20 mouse cellular contexts compared by ENCODE assay signal in the genomic region with DNA sequence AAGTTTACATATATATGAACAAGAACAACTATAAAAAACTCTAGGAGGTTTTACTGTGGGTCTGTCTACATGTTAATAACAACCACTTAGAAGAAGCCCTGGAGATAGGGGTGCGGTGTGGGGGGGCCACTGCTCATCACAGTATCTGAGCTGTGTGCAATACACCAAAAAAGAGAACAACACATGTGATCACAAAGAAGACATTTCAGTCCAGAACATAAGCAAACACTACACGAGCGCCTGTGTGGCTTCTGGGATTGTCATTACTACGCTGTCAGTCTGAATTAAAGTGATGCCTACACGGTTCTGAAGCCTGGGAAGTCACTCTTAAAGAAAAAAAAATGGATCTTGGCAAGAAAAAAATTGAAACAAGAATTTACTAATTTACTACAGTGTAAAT.
DNase-seq lines count a peak whose midpoint lies in the region; ATAC-seq and TF ChIP-seq lines count a peak whose summit lies in the region.
"Had no signal": no experiment of that assay in that cellular context is flagged by ENCODE, and none has a peak within 500 bp of the region (broad histone marks: within the 10 kb centered on the region; RNA-seq: fewer than 3 reads in every experiment).

No protein-coding gene starts in this region.

- no peaks in the 10 kb centered on the region for H3K4me1 ChIP-seq in hindbrain, postnatal 0 days (ENCODE audit: insufficient read depth, low read length)
- no peaks in the 10 kb centered on the region for H3K4me1 ChIP-seq in hindbrain, embryonic 12.5 days
- no peaks in the 10 kb centered on the region for H3K4me1 ChIP-seq in midbrain, embryonic 12.5 days
- H3K4me1 ChIP-seq in midbrain, embryonic 15.5 days = no peaks in the 10 kb centered on the region
- H3K4me1 ChIP-seq: forebrain, embryonic 13.5 days; heart, embryonic 12.5 days; hindbrain, embryonic 10.5 days; intestine, embryonic 15.5 days had no signal

- 61% methylated on average over 5 of the region's 5 CpGs for WGBS in hindbrain, postnatal 0 days
- 63% methylated on average over 5 of the region's 5 CpGs for WGBS in hindbrain, embryonic 12.5 days
- WGBS in midbrain, embryonic 12.5 days = 54% methylated on average over 5 of the region's 5 CpGs
- WGBS in midbrain, embryonic 15.5 days = 54% methylated on average over 5 of the region's 5 CpGs

- DNase-seq in hindbrain, postnatal 0 days (ENCODE audit: low spot score) = no peak
- DNase-seq in retina, postnatal 1 day = peak; percentile 27
- no peak for DNase-seq in adrenal gland, adult 18-20 months (ENCODE audit: low spot score in 2 of 2)
- no peak for DNase-seq in kidney, postnatal 25 days
- DNase-seq: adrenal gland, postnatal 14 days; cerebellum, adult 18-20 months; cerebellum, adult 9-11 months; cerebellum, postnatal 36 days; forebrain, postnatal 0 days; gastrocnemius, adult 2 months; gastrocnemius, postnatal 25 days had no signal

- 0 out of 2 replicates have a peak, but pooled peaks have one; percentile 35 for ATAC-seq in hindbrain, postnatal 0 days
- ATAC-seq in hindbrain, embryonic 12.5 days (ENCODE audit: low FRiP score) = no peak
- peak; percentile 63; the same call in 1 of the 2 replicates for ATAC-seq in midbrain, embryonic 12.5 days (ENCODE audit: low FRiP score, low read depth)
- ATAC-seq in midbrain, embryonic 15.5 days (replicated peaks) = peak; percentile 50; the same call in 1 of the 2 replicates
- ATAC-seq: forebrain, embryonic 13.5 days; forebrain, postnatal 0 days; intestine, embryonic 15.5 days had no signal

- no peak overlapping the region for H3K4me3 ChIP-seq in hindbrain, postnatal 0 days (ENCODE audit: low read length)
- H3K4me3 ChIP-seq in hindbrain, embryonic 12.5 days = no peak overlapping the region
- no peak overlapping the region for H3K4me3 ChIP-seq in midbrain, embryonic 12.5 days
- H3K4me3 ChIP-seq in midbrain, embryonic 15.5 days = no peak overlapping the region
- H3K4me3 ChIP-seq: embryonic facial prominence, embryonic 13.5 days; forebrain, embryonic 13.5 days; gastrocnemius, adult 2 months; heart, embryonic 12.5 days; hindbrain, embryonic 10.5 days; intestine, embryonic 15.5 days had no signal

- H3K36me3 ChIP-seq in hindbrain, postnatal 0 days (ENCODE audit: insufficient read depth, low read length) = peaks cover 10% of the 10 kb centered on the region; the same call in 1 of the 2 replicates
- 0 out of 2 replicates have a peak, but pooled peaks cover 6% of the 10 kb centered on the region for H3K36me3 ChIP-seq in hindbrain, embryonic 12.5 days
- H3K36me3 ChIP-seq in midbrain, embryonic 12.5 days = peaks cover 9% of the 10 kb centered on the region; the same call in 1 of the 2 replicates
- H3K36me3 ChIP-seq in midbrain, embryonic 15.5 days (replicated peaks) = 0 out of 2 replicates have a peak, but pooled peaks cover 2% of the 10 kb centered on the region
- H3K36me3 ChIP-seq: G1E had no signal

- no peak overlapping the region for H3K27ac ChIP-seq in hindbrain, postnatal 0 days
- H3K27ac ChIP-seq in hindbrain, embryonic 12.5 days = no peak overlapping the region
- no peak overlapping the region for H3K27ac ChIP-seq in midbrain, embryonic 12.5 days (replicated peaks)
- H3K27ac ChIP-seq in midbrain, embryonic 15.5 days = no peak overlapping the region
- H3K27ac ChIP-seq: embryonic facial prominence, embryonic 13.5 days; forebrain, embryonic 13.5 days; gastrocnemius, adult 2 months; hindbrain, embryonic 10.5 days; intestine, embryonic 15.5 days had no signal

- TF ChIP-seq CTCF in hindbrain, postnatal 0 days (IDR thresholded peaks at IDR 0.05; ENCODE audit: low read depth) = no peak

- H3K9ac ChIP-seq in hindbrain, postnatal 0 days (replicated peaks; ENCODE audit: low read length) = no peak overlapping the region
- no peak overlapping the region for H3K9ac ChIP-seq in hindbrain, embryonic 12.5 days
- no peak overlapping the region for H3K9ac ChIP-seq in midbrain, embryonic 12.5 days (replicated peaks)
- no peak overlapping the region for H3K9ac ChIP-seq in midbrain, embryonic 15.5 days
- H3K9ac ChIP-seq: embryonic facial prominence, embryonic 13.5 days; forebrain, embryonic 13.5 days; forebrain, postnatal 0 days; heart, embryonic 12.5 days; intestine, embryonic 15.5 days had no signal

- no peaks in the 10 kb centered on the region for H3K9me3 ChIP-seq in hindbrain, postnatal 0 days (ENCODE audit: low read length)
- no peaks in the 10 kb centered on the region for H3K9me3 ChIP-seq in hindbrain, embryonic 12.5 days (replicated peaks)
- H3K9me3 ChIP-seq in midbrain, embryonic 12.5 days = no peaks in the 10 kb centered on the region
- H3K9me3 ChIP-seq in midbrain, embryonic 15.5 days = no peaks in the 10 kb centered on the region
- H3K9me3 ChIP-seq: embryonic facial prominence, embryonic 13.5 days; forebrain, embryonic 13.5 days; heart, embryonic 12.5 days; hindbrain, embryonic 10.5 days; intestine, embryonic 15.5 days had no signal

- no peaks in the 10 kb centered on the region for H3K27me3 ChIP-seq in hindbrain, postnatal 0 days (ENCODE audit: insufficient read depth, low read length)
- H3K27me3 ChIP-seq in hindbrain, embryonic 12.5 days = no peaks in the 10 kb centered on the region
- no peaks in the 10 kb centered on the region for H3K27me3 ChIP-seq in midbrain, embryonic 12.5 days
- H3K27me3 ChIP-seq in midbrain, embryonic 15.5 days (replicated peaks) = no peaks in the 10 kb centered on the region
- H3K27me3 ChIP-seq: embryonic facial prominence, embryonic 13.5 days; forebrain, embryonic 13.5 days; heart, embryonic 12.5 days; intestine, embryonic 15.5 days had no signal

- no peak overlapping the region for H3K4me2 ChIP-seq in hindbrain, postnatal 0 days (ENCODE audit: low read depth, low read length)
- no peak overlapping the region for H3K4me2 ChIP-seq in hindbrain, embryonic 12.5 days (replicated peaks)
- no peak overlapping the region for H3K4me2 ChIP-seq in midbrain, embryonic 12.5 days (replicated peaks)
- H3K4me2 ChIP-seq in midbrain, embryonic 15.5 days = no peak overlapping the region
- H3K4me2 ChIP-seq: embryonic facial prominence, embryonic 13.5 days; forebrain, embryonic 13.5 days; heart, embryonic 12.5 days; intestine, embryonic 15.5 days had no signal
